Mouse (Mus musculus) bone marrow macrophage, adult 2 months (primary cell): ENCODE measurements around the gene Tas2r143. TPM values are rescaled to one million over a fixed set of nuclear protein-coding genes. Genes with fewer than 3 reads are reported as not detected.
A peak's percentile ranks its signal among the peaks of the same experiment; 100 is the strongest.

Source experiments
- H3K27ac ChIP-seq: 2 replicates; pipeline ENCODE4 v1.5.1; 2012; ENCODE audit warnings: low read depth, low read length; ENCODE audit not compliant: insufficient read depth
- H3K4me1 ChIP-seq: 2 replicates; pipeline ENCODE4 v1.6.1; 2012; ENCODE audit warnings: low read length; ENCODE audit not compliant: control insufficient read depth, insufficient read depth
- H3K4me3 ChIP-seq: 2 replicates; pipeline ENCODE4 v1.5.1; 2012; ENCODE audit warnings: mild to moderate bottlenecking, low read length, moderate library complexity; ENCODE audit not compliant: insufficient read depth
- CTCF ChIP-seq: IDR thresholded peaks from 2 replicates; pipeline ENCODE4 v1.5.1; 2012; ENCODE audit warnings: low read depth, mild to moderate bottlenecking, low read length, moderate library complexity
- POLR2A ChIP-seq: IDR thresholded peaks from 2 replicates; pipeline ENCODE4 v1.6.1; 2012; ENCODE audit warnings: mild to moderate bottlenecking, low read depth, low read length, borderline replicate concordance
- polyA plus RNA-seq: library from polyadenylated mRNA; stranded (reverse); fragments of >200 nt; gene quantifications from 2 replicates; pipeline ENCODE4 v1.2.4, GENCODE M21; 2012; ENCODE audit not compliant: missing spikeins, insufficient read depth, insufficient read length

Tas2r143 gene
- polyA plus RNA-seq, 1 experiment = not detected

GRCm38 (mm10) chr6:42365215-42365614 lies 34.8 kb upstream of the Tas2r143 start:
- Histone ChIP-seq H3K4me1 (no peaks in the 10 kb centered on the region), H3K27ac (no peak overlapping the region), H3K4me3 (no peak overlapping the region)
- TF ChIP-seq CTCF = no peak
- no peak for TF ChIP-seq POLR2A

DNA sequence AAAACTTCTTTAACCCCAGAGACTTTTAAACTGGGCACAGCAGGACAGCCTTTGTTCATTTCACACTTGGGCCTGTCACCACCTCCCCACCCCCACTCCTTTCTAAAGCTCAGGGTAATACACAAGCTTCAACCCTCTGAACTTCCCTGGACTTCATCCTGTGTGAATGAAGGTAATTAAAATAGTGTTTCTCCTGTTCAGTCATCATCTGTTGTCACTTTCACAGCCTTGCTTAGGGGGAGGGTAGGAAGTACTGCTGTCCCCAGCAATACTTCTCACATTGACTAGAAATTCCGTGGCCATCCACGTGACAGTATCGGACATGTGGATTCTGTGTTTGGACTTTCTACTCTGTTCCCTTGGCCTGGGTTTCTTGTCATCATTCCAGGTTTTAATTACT lies 30.2 kb upstream of the Tas2r143 start:
- TF ChIP-seq POLR2A = no peak
- no peak for TF ChIP-seq CTCF

GRCm38 (mm10) chr6:42370630-42371363 lies 29.2 kb upstream of the Tas2r143 start:
- no peak overlapping the region for H3K4me3 ChIP-seq
- H3K4me1 ChIP-seq = peaks cover 4% of the 10 kb centered on the region; the same call in 1 of the 2 replicates
- TF ChIP-seq POLR2A (no peak), CTCF (no peak)
- no peak overlapping the region for H3K27ac ChIP-seq

More for the DNA sequence above, 30.2 kb upstream of the Tas2r143 start:
- Histone ChIP-seq H3K4me1 (peaks cover 4% of the 10 kb centered on the region; the same call in 1 of the 2 replicates), H3K27ac (no peak overlapping the region), H3K4me3 (no peak overlapping the region)

DNA sequence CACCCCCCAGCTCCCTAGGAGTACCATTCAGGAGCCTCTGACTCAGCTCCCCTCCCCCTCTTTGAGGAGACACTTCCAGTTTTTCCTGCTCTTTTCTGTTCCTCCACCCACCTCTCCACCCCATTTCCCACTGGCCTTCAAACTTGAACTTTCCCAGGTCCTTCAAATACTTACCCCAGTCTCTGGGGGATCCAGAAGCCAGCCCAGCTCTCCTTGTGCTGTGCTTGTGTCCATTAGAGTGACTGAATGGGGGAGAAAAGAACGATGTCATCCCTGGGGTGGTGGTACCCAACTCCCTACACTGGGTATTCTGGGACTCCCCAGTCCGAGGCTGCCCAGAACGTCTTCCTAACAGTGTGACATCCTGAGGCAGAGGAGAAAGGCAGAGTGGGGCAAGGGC lies 28.0 kb upstream of the Tas2r143 start:
- TF ChIP-seq CTCF (0 out of 2 replicates have a peak, but pooled peaks have one; percentile 18), POLR2A (no peak)
- Histone ChIP-seq H3K27ac (no peak overlapping the region), H3K4me3 (no peak overlapping the region), H3K4me1 (peaks cover 4% of the 10 kb centered on the region; the same call in 1 of the 2 replicates)

DNA sequence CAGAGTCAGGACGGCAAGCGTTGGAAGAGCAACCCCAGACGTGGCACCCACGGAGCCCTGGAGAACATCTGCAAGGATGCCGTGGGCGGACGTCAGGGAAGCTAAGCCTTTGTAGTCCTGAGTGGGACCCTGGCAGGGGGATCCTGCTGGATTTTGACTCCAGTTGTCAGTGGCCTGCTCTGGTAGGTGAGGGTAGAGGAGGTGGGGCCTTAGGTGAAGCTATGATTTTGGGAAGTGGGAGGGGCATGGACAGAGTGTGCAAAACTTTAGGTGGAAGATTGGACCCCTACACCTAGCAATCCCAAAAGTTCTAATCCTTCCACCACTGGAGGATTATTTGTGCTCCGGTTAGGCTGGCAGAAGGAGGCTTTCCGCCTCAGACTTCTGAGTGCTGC lies 27.6 kb upstream of the Tas2r143 start:
- no peak overlapping the region for H3K27ac ChIP-seq
- TF ChIP-seq POLR2A = no peak
- no peak overlapping the region for H3K4me3 ChIP-seq
- peaks cover 4% of the 10 kb centered on the region; the same call in 1 of the 2 replicates for H3K4me1 ChIP-seq

DNA sequence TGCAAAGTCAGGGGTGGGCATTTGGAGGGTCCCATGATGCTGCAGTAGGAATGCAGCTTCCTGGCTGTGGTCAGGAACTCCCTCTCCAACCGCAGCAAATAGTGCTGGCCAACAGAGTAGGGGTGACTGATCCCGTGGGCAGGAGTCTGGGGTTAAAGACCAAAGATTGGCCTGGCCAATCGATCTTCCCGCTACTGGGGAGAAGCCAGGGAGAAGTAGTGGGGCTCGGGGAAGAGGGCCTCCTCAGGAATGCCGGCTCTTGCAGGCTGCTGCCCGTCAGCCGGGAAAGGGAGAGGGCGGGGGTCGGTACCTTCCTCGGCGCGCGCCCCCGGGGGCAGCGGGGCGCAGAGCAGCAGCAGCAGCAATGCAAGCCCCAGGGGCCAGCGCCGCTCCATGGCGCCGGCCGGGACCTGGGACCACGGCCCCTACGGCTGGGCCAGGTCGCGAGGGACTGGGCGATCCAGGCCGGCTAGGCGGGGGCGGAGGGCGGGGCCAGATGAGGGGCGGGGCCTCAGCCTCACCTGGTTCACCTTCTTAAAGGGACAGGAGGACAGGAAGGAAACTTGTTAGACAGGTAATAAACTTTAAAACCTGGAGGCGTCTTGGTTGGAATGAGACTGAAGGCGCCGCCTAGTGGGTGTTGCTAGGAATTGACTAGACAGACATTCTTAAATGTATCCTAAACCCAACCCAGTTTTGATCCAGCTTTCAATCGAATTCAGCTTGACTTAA lies 27.1 kb upstream of the Tas2r143 start, which contains the start of gene Epha1:
TSS of gene Epha1 (minus strand) at position 453 of the 732 bp plus-strand sequence.
- TF ChIP-seq CTCF (0 out of 2 replicates have a peak, but pooled peaks have one; percentile 18), POLR2A (no peak)
- Histone ChIP-seq H3K4me3 (peak within 1 kb of the TSS; percentile 47), H3K27ac (no peak within 1 kb of the TSS), H3K4me1 (peaks cover 4% of the 10 kb centered on the region; the same call in 1 of the 2 replicates)

GRCm38 (mm10) chr6:42373669-42374430 lies 26.2 kb upstream of the Tas2r143 start:
- peaks cover 4% of the 10 kb centered on the region; the same call in 1 of the 2 replicates for H3K4me1 ChIP-seq
- H3K4me3 ChIP-seq = peak overlapping the region; percentile 47
- no peak overlapping the region for H3K27ac ChIP-seq
- TF ChIP-seq POLR2A (no peak), CTCF (no peak)

DNA sequence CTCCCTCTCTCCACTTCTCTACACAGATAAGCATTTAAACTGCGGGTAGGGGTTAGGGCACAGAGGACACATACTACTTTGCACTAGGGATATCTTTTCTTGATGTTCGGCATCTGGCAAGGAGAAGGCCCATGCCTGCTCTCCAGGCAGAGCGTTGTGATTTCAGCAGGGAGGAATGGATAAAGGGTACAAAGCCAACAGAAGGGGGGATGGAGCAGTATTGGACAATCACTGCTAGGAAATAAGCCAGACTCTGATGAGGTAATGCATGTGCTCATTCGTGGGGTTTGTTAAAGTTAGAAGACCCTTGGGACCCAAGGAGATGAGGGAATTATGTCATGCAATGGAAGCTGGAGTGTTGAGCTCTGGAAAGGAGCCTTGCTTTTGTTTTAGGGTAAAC lies 25.3 kb upstream of the Tas2r143 start:
- H3K4me3 ChIP-seq = no peak overlapping the region
- H3K4me1 ChIP-seq = peaks cover 4% of the 10 kb centered on the region; the same call in 1 of the 2 replicates
- H3K27ac ChIP-seq = no peak overlapping the region
- TF ChIP-seq CTCF = no peak
- TF ChIP-seq POLR2A = no peak

GRCm38 (mm10) chr6:42375131-42375530 lies 24.9 kb upstream of the Tas2r143 start:
- H3K4me1 ChIP-seq = peaks cover 4% of the 10 kb centered on the region; the same call in 1 of the 2 replicates
- no peak overlapping the region for H3K27ac ChIP-seq
- H3K4me3 ChIP-seq = no peak overlapping the region
- no peak for TF ChIP-seq POLR2A
- TF ChIP-seq CTCF = no peak
